Mouse (Mus musculus): ENCODE measurements around the gene Ubac2.

- TF ChIP-seq CTCF (IDR thresholded peaks at IDR 0.05; ENCODE audit: low read depth) (no peak), EP300 (IDR thresholded peaks at IDR 0.05; ENCODE audit: low read depth) (no peak)
These were observed 115.2 kb downstream of the Ubac2 start for GRCm38 (mm10) chr14:121993616-121994015.
